Mouse (Mus musculus) ovary, adult 18-20 months (tissue): Measurements from ENCODE around the gene Snrpa1.
"Not testable (repeated sequence)": the region's sequence is repeated elsewhere in the genome, so short reads cannot be mapped to it uniquely, and the experiment has no call there.

Experiments
- DNase-seq: peaks from one replicate; pipeline ENCODE4 v3.0.0; 2022; ENCODE audit warnings: low spot score, mixed read lengths

Gene Snrpa1

GRCm38 (mm10) chr7:66058703-66059102 lies at the start of gene Snrpa1:
Gene Snrpa1, plus strand, starts transcription at chr7:66059003.
- DNase-seq, result no peak

- DNase-seq, result no peak
These were observed 48.3 kb upstream of the Snrpa1 start for GRCm38 (mm10) chr7:66010518-66010917.

DNA sequence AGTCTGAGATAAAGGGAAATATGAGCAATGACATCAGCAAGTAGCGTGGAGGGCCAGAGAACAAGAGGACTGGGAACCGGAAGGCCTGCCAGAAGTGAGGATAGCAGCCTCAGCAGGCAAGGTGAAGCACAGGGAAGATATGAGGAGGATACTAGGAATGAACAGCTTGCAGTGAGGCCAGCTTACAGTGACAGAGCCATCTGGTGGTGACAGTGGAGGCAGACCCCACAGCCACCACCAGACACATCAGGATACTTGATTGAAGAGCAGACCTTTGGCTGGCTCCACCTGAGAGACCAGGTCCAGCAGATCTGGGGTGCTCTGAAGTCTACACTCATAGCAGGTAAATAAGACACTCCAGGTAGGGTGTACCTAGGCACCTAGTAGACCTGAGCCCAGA lies 31.1 kb upstream of the Snrpa1 start:
- DNase-seq, result no peak

DNA sequence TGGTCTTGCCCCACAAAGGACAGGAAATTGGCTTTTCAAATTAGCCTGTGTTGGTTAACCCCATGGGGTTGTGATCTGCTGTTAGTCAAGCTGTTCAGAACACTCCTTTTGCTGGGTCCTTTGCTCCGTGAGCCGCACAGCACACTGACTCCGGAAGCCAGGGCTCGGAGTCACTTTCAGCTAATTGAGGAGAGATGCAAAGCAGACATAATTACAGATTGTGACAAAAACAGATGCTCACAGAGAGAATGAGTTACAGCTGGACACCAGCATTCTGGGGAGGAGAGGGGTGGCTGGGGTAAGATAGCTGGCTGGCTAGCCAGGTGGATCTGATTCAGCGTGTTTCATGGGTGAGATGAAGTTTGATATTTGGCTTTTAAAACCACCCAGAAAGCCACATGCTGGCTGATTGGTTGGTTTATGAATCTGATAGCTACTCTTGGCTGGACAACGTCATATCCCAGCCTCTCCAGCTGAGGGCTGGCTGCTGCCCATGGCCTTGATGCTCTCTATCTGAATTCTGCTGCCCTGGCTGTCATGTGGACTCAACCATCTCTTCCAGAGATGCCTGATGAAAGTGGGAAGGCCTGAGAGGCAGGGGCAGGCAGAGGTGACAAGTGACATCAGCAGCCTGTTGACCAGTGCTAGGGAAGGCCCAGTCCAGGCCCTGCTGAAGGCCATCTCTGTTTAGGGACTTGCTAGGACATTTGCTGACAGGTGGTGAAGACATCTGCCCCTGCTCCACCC lies 29.9 kb upstream of the Snrpa1 start:
- DNase-seq, result peak; percentile 31

- no peak for DNase-seq
These were observed 22.0 kb upstream of the Snrpa1 start for GRCm38 (mm10) chr7:66036809-66037208.

GRCm38 (mm10) chr7:66038261-66038660 lies 20.5 kb upstream of the Snrpa1 start:
- DNase-seq, result no peak

GRCm38 (mm10) chr7:66038730-66039129 lies 20.1 kb upstream of the Snrpa1 start:
- DNase-seq, result no peak

- DNase-seq, result no peak
These were observed 18.6 kb upstream of the Snrpa1 start for GRCm38 (mm10) chr7:66040026-66040814.

- no peak for DNase-seq
These were observed 15.0 kb upstream of the Snrpa1 start, which contains the start of gene Gm45213 for GRCm38 (mm10) chr7:66043552-66044459. Gene Gm45213, plus strand, starts transcription at chr7:66043602.

- DNase-seq, result no peak
These were observed 14.2 kb upstream of the Snrpa1 start for GRCm38 (mm10) chr7:66044617-66045016.

GRCm38 (mm10) chr7:66046921-66047918 lies 11.6 kb upstream of the Snrpa1 start:
- DNase-seq, result no peak

DNA sequence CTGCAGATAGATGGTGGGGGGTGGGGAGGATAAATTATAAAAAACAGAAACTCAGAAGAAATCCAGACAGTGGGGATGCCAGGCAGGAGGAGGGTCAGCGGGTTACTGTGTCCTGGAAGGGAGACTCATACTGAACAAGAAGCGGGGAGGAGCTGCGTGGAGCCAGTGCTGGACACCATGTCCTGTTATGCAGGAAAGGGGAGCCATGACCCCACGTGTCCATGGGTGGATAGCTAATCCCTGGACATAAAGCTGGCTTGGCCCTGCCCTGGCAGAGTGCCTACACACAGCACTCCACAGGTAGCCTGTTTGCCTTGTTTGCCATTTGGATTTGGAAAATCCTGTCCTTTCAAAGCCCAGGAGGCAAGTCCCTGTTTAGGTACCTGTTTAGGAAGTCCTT lies 10.8 kb upstream of the Snrpa1 start:
- no peak for DNase-seq

DNA sequence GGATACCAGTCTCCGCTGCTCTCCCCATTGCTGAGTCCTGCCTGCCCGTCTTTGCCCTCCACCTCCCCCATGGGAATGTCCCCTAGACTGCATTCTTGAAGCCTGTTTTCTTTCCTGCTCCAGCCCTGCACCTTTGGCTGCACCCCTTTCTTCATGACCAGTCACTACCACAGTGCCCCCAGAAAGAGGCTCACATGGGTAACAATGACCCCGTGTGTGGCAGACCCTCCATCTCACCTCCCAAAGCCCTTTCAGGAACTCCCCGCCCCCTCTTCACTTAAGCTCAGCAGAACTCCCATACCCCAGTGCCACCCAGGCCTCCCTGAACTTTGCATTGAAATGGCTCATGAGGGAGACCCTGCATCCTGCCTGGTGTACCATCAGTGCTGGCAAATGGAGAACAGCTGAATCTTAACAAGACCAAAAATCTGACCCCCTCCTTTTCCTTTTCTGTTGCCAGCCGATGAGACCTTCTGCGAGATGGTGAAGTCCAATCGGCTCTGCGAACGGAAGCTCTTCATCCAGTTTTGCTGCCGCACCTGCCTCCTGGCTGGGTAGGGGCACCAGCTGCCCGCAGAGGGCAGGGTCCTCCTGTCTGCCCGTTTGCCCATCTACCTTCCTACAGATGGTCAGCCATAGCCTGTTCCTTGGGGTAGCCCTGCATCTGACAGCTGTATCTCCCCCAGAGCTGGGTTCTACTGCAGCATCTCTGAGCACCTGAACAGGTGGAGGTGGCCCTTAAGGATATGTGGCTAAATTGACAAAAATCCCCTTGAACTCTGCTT lies 10.2 kb upstream of the Snrpa1 start:
- no peak for DNase-seq

DNA sequence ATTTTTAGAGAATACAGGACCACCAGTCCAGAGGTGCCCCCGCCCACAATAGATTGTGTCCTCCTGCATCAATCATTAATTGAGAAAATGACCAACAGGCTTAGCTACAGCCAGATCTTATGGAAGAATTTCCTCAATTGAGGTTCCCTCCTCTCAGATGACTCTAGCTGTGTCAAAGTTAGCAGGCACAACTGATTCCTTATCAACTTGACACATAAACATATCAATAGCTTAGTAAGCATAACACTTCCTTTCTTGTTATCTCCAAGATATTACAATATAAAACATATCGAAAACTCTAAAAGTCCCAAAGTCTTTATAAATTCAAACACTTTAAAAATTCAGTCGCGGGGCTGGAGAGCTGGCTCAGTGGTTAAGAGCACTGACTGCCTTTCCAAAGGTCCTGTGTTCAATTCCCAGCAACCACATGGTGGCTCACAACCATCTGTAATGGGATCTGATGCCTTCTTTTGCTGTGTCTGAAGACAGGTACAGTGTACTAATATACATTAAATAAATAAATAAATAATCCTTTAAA lies 4.8 kb upstream of the Snrpa1 start:
- no peak for DNase-seq

DNA sequence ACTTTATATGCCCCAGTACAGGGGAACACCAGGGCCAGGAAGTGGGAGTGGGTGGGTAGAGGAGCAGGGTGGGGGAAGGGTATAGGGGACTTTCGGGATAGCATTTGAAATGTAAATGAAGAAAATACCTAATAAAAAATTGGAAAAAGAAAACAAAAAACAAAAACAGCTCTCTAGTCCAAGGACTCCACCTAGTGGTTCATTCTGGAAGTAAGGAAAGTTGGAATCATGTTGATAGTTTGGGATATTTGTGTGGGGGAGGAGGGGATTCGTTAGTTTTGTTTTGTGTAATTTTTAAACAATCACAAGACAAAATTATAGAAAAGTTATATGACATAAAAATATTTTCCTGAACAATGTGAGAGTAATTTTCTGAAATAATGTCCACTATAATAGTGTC lies 3.4 kb upstream of the Snrpa1 start:
- not testable (repeated sequence) for DNase-seq

- DNase-seq, result peak; percentile 76
These were observed 1.5 kb downstream of the Snrpa1 start for GRCm38 (mm10) chr7:66060066-66060956.

DNA sequence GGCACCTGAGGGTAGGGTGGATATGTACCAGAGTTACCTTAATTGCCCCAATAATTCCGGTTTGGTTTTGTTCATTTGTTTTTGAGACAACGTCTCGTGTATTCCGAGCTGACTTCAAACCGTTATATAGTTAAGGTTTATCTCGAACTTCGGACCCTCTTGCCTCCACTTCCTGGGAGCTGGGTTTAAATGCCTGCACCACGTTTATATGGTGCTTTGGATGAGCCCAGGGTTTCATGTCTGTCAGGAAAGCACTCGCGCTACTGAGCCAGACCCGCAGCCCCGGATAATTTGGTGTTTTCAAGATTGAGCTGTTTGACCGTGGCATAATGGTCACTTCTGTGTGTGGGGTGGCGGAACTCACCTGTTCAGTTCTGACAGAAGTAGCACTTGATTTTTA lies 2.3 kb downstream of the Snrpa1 start:
- no peak for DNase-seq

- DNase-seq, result no peak
These were observed 17.6 kb downstream of the Snrpa1 start for GRCm38 (mm10) chr7:66076411-66076810.
